Mouse (Mus musculus): ENCODE results near the gene Olfr709-ps1. TPM values are rescaled to one million over a fixed set of nuclear protein-coding genes. Genes with fewer than 3 reads are reported as not detected.
"Not testable (repeated sequence)": the region's sequence is repeated elsewhere in the genome, so short reads cannot be mapped to it uniquely, and the experiment has no call there.

Olfr709-ps1 gene
- polyA plus RNA-seq (2015; fragmentation: Nextera tagmentation; extraction: Ambion mirVana) = not detected in 2 replicates

GRCm38 (mm10) chr7:106932119-106932518, at the start of gene Olfr709-ps1:
TSS of gene Olfr709-ps1 (minus strand) at chr7:106932219.
- H3K9me3 ChIP-seq (ENCODE audit: control insufficient read depth, low read length) = no peaks in the 10 kb centered on the region
- H3K9ac ChIP-seq (ENCODE audit: low read length) = no peak within 1 kb of the TSS
- H3K27me3 ChIP-seq (ENCODE audit: control insufficient read depth, insufficient read depth, low read depth, low read length) = no peaks in the 10 kb centered on the region
- no peak within 1 kb of the TSS for H3K4me3 ChIP-seq (ENCODE audit: low read length)
- no peak within 1 kb of the TSS for H3K4me2 ChIP-seq (ENCODE audit: low read depth, low read length)
- H3K27ac ChIP-seq (ENCODE audit: low read length) = no peak within 1 kb of the TSS
- no peak for ATAC-seq (ENCODE audit: low read depth)
- no peaks in the 10 kb centered on the region for H3K36me3 ChIP-seq (ENCODE audit: control insufficient read depth, insufficient read depth, low read length)
- H3K4me1 ChIP-seq (replicated peaks; ENCODE audit: control insufficient read depth, insufficient read depth, low read length) = no peaks in the 10 kb centered on the region

GRCm38 (mm10) chr7:106975353-106975752, 43.3 kb upstream of the Olfr709-ps1 start, which contains the start of gene Olfr711:
TSS of gene Olfr711 (minus strand) at chr7:106975453.
- H3K27me3 ChIP-seq (ENCODE audit: control insufficient read depth, insufficient read depth, low read depth, low read length) = no peaks in the 10 kb centered on the region

GRCm38 (mm10) chr7:106967503-106967902, 35.5 kb upstream of the Olfr709-ps1 start:
- H3K4me2 ChIP-seq (ENCODE audit: low read depth, low read length); H3K27ac ChIP-seq (ENCODE audit: low read length); ATAC-seq (ENCODE audit: low read depth); H3K9me3 ChIP-seq (ENCODE audit: control insufficient read depth, low read length); H3K9ac ChIP-seq (ENCODE audit: low read length); H3K4me1 ChIP-seq (replicated peaks; ENCODE audit: control insufficient read depth, insufficient read depth, low read length); H3K36me3 ChIP-seq (ENCODE audit: control insufficient read depth, insufficient read depth, low read length); H3K27me3 ChIP-seq (ENCODE audit: control insufficient read depth, insufficient read depth, low read depth, low read length); H3K4me3 ChIP-seq (ENCODE audit: low read length): not testable (repeated sequence)

More at GRCm38 (mm10) chr7:106975353-106975752, 43.3 kb upstream of the Olfr709-ps1 start, which contains the start of gene Olfr711:
- no peaks in the 10 kb centered on the region for H3K4me1 ChIP-seq (replicated peaks; ENCODE audit: control insufficient read depth, insufficient read depth, low read length)
- H3K36me3 ChIP-seq (ENCODE audit: control insufficient read depth, insufficient read depth, low read length) = no peaks in the 10 kb centered on the region
- H3K4me3 ChIP-seq (ENCODE audit: low read length) = no peak within 1 kb of the TSS
- H3K9ac ChIP-seq (ENCODE audit: low read length) = no peak within 1 kb of the TSS
- H3K4me2 ChIP-seq (ENCODE audit: low read depth, low read length) = no peak within 1 kb of the TSS
- no peak within 1 kb of the TSS for H3K27ac ChIP-seq (ENCODE audit: low read length)
- WGBS = 46% methylated on average over 1 of the region's 1 CpGs
- H3K9me3 ChIP-seq (ENCODE audit: control insufficient read depth, low read length) = no peaks in the 10 kb centered on the region
- ATAC-seq (ENCODE audit: low read depth) = no peak

GRCm38 (mm10) chr7:106963837-106964236, 31.8 kb upstream of the Olfr709-ps1 start, which contains the start of gene Olfr6:
TSS of gene Olfr6 (minus strand) at chr7:106963937.
- WGBS = 82% methylated on average over 1 of the region's 1 CpGs
- ATAC-seq (ENCODE audit: low read depth) = no peak
- no peak within 1 kb of the TSS for H3K4me3 ChIP-seq (ENCODE audit: low read length)
- H3K36me3 ChIP-seq (ENCODE audit: control insufficient read depth, insufficient read depth, low read length) = no peaks in the 10 kb centered on the region
- no peaks in the 10 kb centered on the region for H3K4me1 ChIP-seq (replicated peaks; ENCODE audit: control insufficient read depth, insufficient read depth, low read length)
- H3K27me3 ChIP-seq (ENCODE audit: control insufficient read depth, insufficient read depth, low read depth, low read length) = no peaks in the 10 kb centered on the region
- H3K4me2 ChIP-seq (ENCODE audit: low read depth, low read length) = no peak within 1 kb of the TSS
- no peak within 1 kb of the TSS for H3K27ac ChIP-seq (ENCODE audit: low read length)
- H3K9ac ChIP-seq (ENCODE audit: low read length) = no peak within 1 kb of the TSS
- H3K9me3 ChIP-seq (ENCODE audit: control insufficient read depth, low read length) = no peaks in the 10 kb centered on the region

- Histone ChIP-seq H3K27ac (ENCODE audit: low read length) (no peak within 1 kb of the TSS), H3K4me2 (ENCODE audit: low read depth, low read length) (no peak within 1 kb of the TSS), H3K9ac (ENCODE audit: low read length) (no peak within 1 kb of the TSS), H3K9me3 (ENCODE audit: control insufficient read depth, low read length) (no peaks in the 10 kb centered on the region), H3K4me1 (replicated peaks; ENCODE audit: control insufficient read depth, insufficient read depth, low read length) (no peaks in the 10 kb centered on the region), H3K4me3 (ENCODE audit: low read length) (no peak within 1 kb of the TSS), H3K36me3 (ENCODE audit: control insufficient read depth, insufficient read depth, low read length) (no peaks in the 10 kb centered on the region), H3K27me3 (ENCODE audit: control insufficient read depth, insufficient read depth, low read depth, low read length) (no peaks in the 10 kb centered on the region)
- 73% methylated on average over 3 of the region's 3 CpGs for WGBS
- no peak for ATAC-seq (ENCODE audit: low read depth)
Measured at GRCm38 (mm10) chr7:106948212-106948611, 16.2 kb upstream of the Olfr709-ps1 start, which contains the start of gene Olfr710. TSS of gene Olfr710 (minus strand) at chr7:106948312.

GRCm38 (mm10) chr7:106920961-106921360, 11.1 kb downstream of the Olfr709-ps1 start:
- ATAC-seq (ENCODE audit: low read depth); H3K36me3 ChIP-seq (ENCODE audit: control insufficient read depth, insufficient read depth, low read length); H3K9me3 ChIP-seq (ENCODE audit: control insufficient read depth, low read length); H3K27me3 ChIP-seq (ENCODE audit: control insufficient read depth, insufficient read depth, low read depth, low read length); H3K4me3 ChIP-seq (ENCODE audit: low read length); H3K4me2 ChIP-seq (ENCODE audit: low read depth, low read length); H3K27ac ChIP-seq (ENCODE audit: low read length); H3K9ac ChIP-seq (ENCODE audit: low read length); H3K4me1 ChIP-seq (replicated peaks; ENCODE audit: control insufficient read depth, insufficient read depth, low read length): not testable (repeated sequence)
- WGBS = 91% methylated on average over 5 of the region's 7 CpGs

GRCm38 (mm10) chr7:106907676-106908075, 24.3 kb downstream of the Olfr709-ps1 start, which contains the start of gene Olfr1532-ps1:
TSS of gene Olfr1532-ps1 (plus strand) at chr7:106908001.
- Histone ChIP-seq H3K9me3 (ENCODE audit: control insufficient read depth, low read length) (no peaks in the 10 kb centered on the region), H3K9ac (ENCODE audit: low read length) (no peak within 1 kb of the TSS), H3K36me3 (ENCODE audit: control insufficient read depth, insufficient read depth, low read length) (no peaks in the 10 kb centered on the region), H3K27ac (ENCODE audit: low read length) (no peak within 1 kb of the TSS), H3K4me1 (replicated peaks; ENCODE audit: control insufficient read depth, insufficient read depth, low read length) (no peaks in the 10 kb centered on the region), H3K27me3 (ENCODE audit: control insufficient read depth, insufficient read depth, low read depth, low read length) (no peaks in the 10 kb centered on the region), H3K4me2 (ENCODE audit: low read depth, low read length) (no peak within 1 kb of the TSS), H3K4me3 (ENCODE audit: low read length) (no peak within 1 kb of the TSS)
- ATAC-seq (ENCODE audit: low read depth) = no peak
- 42% methylated on average over 2 of the region's 2 CpGs for WGBS

GRCm38 (mm10) chr7:106901141-106901540, 30.9 kb downstream of the Olfr709-ps1 start, which contains the start of gene Olfr707:
TSS of gene Olfr707 (minus strand) at chr7:106901241.
- not testable (repeated sequence) for H3K4me3 ChIP-seq (ENCODE audit: low read length); H3K4me2 ChIP-seq (ENCODE audit: low read depth, low read length); H3K9me3 ChIP-seq (ENCODE audit: control insufficient read depth, low read length); H3K27ac ChIP-seq (ENCODE audit: low read length); H3K4me1 ChIP-seq (replicated peaks; ENCODE audit: control insufficient read depth, insufficient read depth, low read length); H3K9ac ChIP-seq (ENCODE audit: low read length); H3K27me3 ChIP-seq (ENCODE audit: control insufficient read depth, insufficient read depth, low read depth, low read length); ATAC-seq (ENCODE audit: low read depth); H3K36me3 ChIP-seq (ENCODE audit: control insufficient read depth, insufficient read depth, low read length)
- 80% methylated on average over 3 of the region's 3 CpGs for WGBS

GRCm38 (mm10) chr7:106888062-106888461, 44.0 kb downstream of the Olfr709-ps1 start, which contains the start of gene Olfr706:
TSS of gene Olfr706 (minus strand) at chr7:106888162.
- 75% methylated on average over 2 of the region's 2 CpGs for WGBS
- no peak within 1 kb of the TSS for H3K9ac ChIP-seq (ENCODE audit: low read length)
- H3K9me3 ChIP-seq (ENCODE audit: control insufficient read depth, low read length) = no peaks in the 10 kb centered on the region
- H3K36me3 ChIP-seq (ENCODE audit: control insufficient read depth, insufficient read depth, low read length) = no peaks in the 10 kb centered on the region
- no peak within 1 kb of the TSS for H3K27ac ChIP-seq (ENCODE audit: low read length)
- H3K4me1 ChIP-seq (replicated peaks; ENCODE audit: control insufficient read depth, insufficient read depth, low read length) = no peaks in the 10 kb centered on the region
- no peaks in the 10 kb centered on the region for H3K27me3 ChIP-seq (ENCODE audit: control insufficient read depth, insufficient read depth, low read depth, low read length)
- no peak within 1 kb of the TSS for H3K4me3 ChIP-seq (ENCODE audit: low read length)
- H3K4me2 ChIP-seq (ENCODE audit: low read depth, low read length) = no peak within 1 kb of the TSS
- ATAC-seq (ENCODE audit: low read depth) = no peak

- Histone ChIP-seq H3K36me3 (ENCODE audit: control insufficient read depth, insufficient read depth, low read length) (no peaks in the 10 kb centered on the region), H3K27me3 (ENCODE audit: control insufficient read depth, insufficient read depth, low read depth, low read length) (no peaks in the 10 kb centered on the region), H3K27ac (ENCODE audit: low read length) (no peak within 1 kb of the TSS), H3K4me1 (replicated peaks; ENCODE audit: control insufficient read depth, insufficient read depth, low read length) (no peaks in the 10 kb centered on the region), H3K4me3 (ENCODE audit: low read length) (no peak within 1 kb of the TSS), H3K9ac (ENCODE audit: low read length) (no peak within 1 kb of the TSS), H3K4me2 (ENCODE audit: low read depth, low read length) (no peak within 1 kb of the TSS), H3K9me3 (ENCODE audit: control insufficient read depth, low read length) (no peaks in the 10 kb centered on the region)
- 78% methylated on average over 3 of the region's 3 CpGs for WGBS
- no peak for ATAC-seq (ENCODE audit: low read depth)
Measured at GRCm38 (mm10) chr7:106876791-106877190, 55.2 kb downstream of the Olfr709-ps1 start, which contains the start of gene Olfr705. TSS of gene Olfr705 (minus strand) at chr7:106876891.
